Mouse (Mus musculus): Measurements from ENCODE around the gene Coq4. TPM values are rescaled to one million over a fixed set of nuclear protein-coding genes. Genes with fewer than 3 reads are reported as not detected.

Coq4 gene
- polyA plus RNA-seq, 1 experiment from 2014 or later = 50.0 TPM

- H3K9ac ChIP-seq (ENCODE audit: low read length) = peak within 1 kb of the TSS; percentile 25; the same call in 1 of the 2 replicates
Measured at GRCm38 (mm10) chr2:29751497-29751896, 35.8 kb upstream of the Coq4 start, which contains the start of gene Gm13420. Gm13420 (minus strand) TSS chr2:29751685.

GRCm38 (mm10) chr2:29752397-29752796, 34.9 kb upstream of the Coq4 start:
- WGBS = 88% methylated on average over 5 of the region's 5 CpGs
- no peak for ATAC-seq (replicated peaks; ENCODE audit: low FRiP score, low TSS enrichment, low read depth)
- peaks cover 44% of the 10 kb centered on the region for H3K27me3 ChIP-seq (replicated peaks; ENCODE audit: control insufficient read depth, insufficient read depth, low read length)
- no peaks in the 10 kb centered on the region for H3K9me3 ChIP-seq (ENCODE audit: control insufficient read depth, low read length)
- H3K36me3 ChIP-seq (ENCODE audit: control insufficient read depth, insufficient read depth, low read length) = no peaks in the 10 kb centered on the region
- H3K4me2 ChIP-seq (ENCODE audit: low read length) = no peak overlapping the region
- no peak overlapping the region for H3K27ac ChIP-seq (ENCODE audit: low read depth)
- no peak for DNase-seq (ENCODE audit: low spot score)
- no peak overlapping the region for H3K4me3 ChIP-seq (ENCODE audit: low read depth, low read length)
- no peaks in the 10 kb centered on the region for H3K4me1 ChIP-seq (replicated peaks; ENCODE audit: control insufficient read depth, insufficient read depth, low read length)
- H3K9ac ChIP-seq (ENCODE audit: low read length) = no peak overlapping the region

More at GRCm38 (mm10) chr2:29751497-29751896, 35.8 kb upstream of the Coq4 start, which contains the start of gene Gm13420:
- Histone ChIP-seq H3K9me3 (ENCODE audit: control insufficient read depth, low read length) (no peaks in the 10 kb centered on the region), H3K36me3 (ENCODE audit: control insufficient read depth, insufficient read depth, low read length) (no peaks in the 10 kb centered on the region), H3K4me3 (ENCODE audit: low read depth, low read length) (peak within 1 kb of the TSS; percentile 15), H3K4me1 (replicated peaks; ENCODE audit: control insufficient read depth, insufficient read depth, low read length) (0 out of 2 replicates have a peak, but pooled peaks cover 2% of the 10 kb centered on the region), H3K27me3 (replicated peaks; ENCODE audit: control insufficient read depth, insufficient read depth, low read length) (peaks cover 48% of the 10 kb centered on the region), H3K4me2 (ENCODE audit: low read length) (peak within 1 kb of the TSS; percentile 42), H3K27ac (ENCODE audit: low read depth) (peak within 1 kb of the TSS; percentile 52; the same call in 1 of the 2 replicates)
- DNase-seq (ENCODE audit: low spot score) (no peak), ATAC-seq (replicated peaks; ENCODE audit: low FRiP score, low TSS enrichment, low read depth) (peak; percentile 69)
- 6% methylated on average over 28 of the region's 28 CpGs for WGBS

GRCm38 (mm10) chr2:29755693-29756092, 31.6 kb upstream of the Coq4 start:
- Histone ChIP-seq H3K4me1 (replicated peaks; ENCODE audit: control insufficient read depth, insufficient read depth, low read length) (no peaks in the 10 kb centered on the region), H3K9ac (ENCODE audit: low read length) (no peak overlapping the region), H3K36me3 (ENCODE audit: control insufficient read depth, insufficient read depth, low read length) (no peaks in the 10 kb centered on the region), H3K9me3 (ENCODE audit: control insufficient read depth, low read length) (no peaks in the 10 kb centered on the region), H3K27me3 (replicated peaks; ENCODE audit: control insufficient read depth, insufficient read depth, low read length) (peaks cover 20% of the 10 kb centered on the region), H3K4me2 (ENCODE audit: low read length) (no peak overlapping the region), H3K27ac (ENCODE audit: low read depth) (no peak overlapping the region), H3K4me3 (ENCODE audit: low read depth, low read length) (no peak overlapping the region)
- ATAC-seq (replicated peaks; ENCODE audit: low FRiP score, low TSS enrichment, low read depth) (no peak), DNase-seq (ENCODE audit: low spot score) (no peak)

GRCm38 (mm10) chr2:29764831-29765230, 22.5 kb upstream of the Coq4 start:
- WGBS = 0% methylated on average over 1 of the region's 1 CpGs
- no peaks in the 10 kb centered on the region for H3K4me1 ChIP-seq (replicated peaks; ENCODE audit: control insufficient read depth, insufficient read depth, low read length)
- H3K9ac ChIP-seq (ENCODE audit: low read length) = no peak overlapping the region
- no peak overlapping the region for H3K27ac ChIP-seq (ENCODE audit: low read depth)
- H3K27me3 ChIP-seq (replicated peaks; ENCODE audit: control insufficient read depth, insufficient read depth, low read length) = no peaks in the 10 kb centered on the region
- H3K36me3 ChIP-seq (ENCODE audit: control insufficient read depth, insufficient read depth, low read length) = no peaks in the 10 kb centered on the region
- no peak overlapping the region for H3K4me3 ChIP-seq (ENCODE audit: low read depth, low read length)
- DNase-seq (ENCODE audit: low spot score) = peak; percentile 85
- H3K4me2 ChIP-seq (ENCODE audit: low read length) = no peak overlapping the region
- no peak; the same call in 1 of the 2 replicates for ATAC-seq (replicated peaks; ENCODE audit: low FRiP score, low TSS enrichment, low read depth)
- H3K9me3 ChIP-seq (ENCODE audit: control insufficient read depth, low read length) = no peaks in the 10 kb centered on the region

GRCm38 (mm10) chr2:29767976-29768709, 19.1 kb upstream of the Coq4 start:
- 59% methylated on average over 11 of the region's 11 CpGs for WGBS
- Histone ChIP-seq H3K4me1 (replicated peaks; ENCODE audit: control insufficient read depth, insufficient read depth, low read length) (0 out of 2 replicates have a peak, but pooled peaks cover 3% of the 10 kb centered on the region), H3K9ac (ENCODE audit: low read length) (no peak overlapping the region), H3K4me2 (ENCODE audit: low read length) (no peak overlapping the region), H3K4me3 (ENCODE audit: low read depth, low read length) (no peak overlapping the region), H3K27ac (ENCODE audit: low read depth) (peak overlapping the region; percentile 62), H3K27me3 (replicated peaks; ENCODE audit: control insufficient read depth, insufficient read depth, low read length) (no peaks in the 10 kb centered on the region), H3K36me3 (ENCODE audit: control insufficient read depth, insufficient read depth, low read length) (no peaks in the 10 kb centered on the region), H3K9me3 (ENCODE audit: control insufficient read depth, low read length) (no peaks in the 10 kb centered on the region)
- ATAC-seq (replicated peaks; ENCODE audit: low FRiP score, low TSS enrichment, low read depth) (peak; percentile 51; the same call in 1 of the 2 replicates), DNase-seq (ENCODE audit: low spot score) (no peak)

GRCm38 (mm10) chr2:29768901-29769300, 18.4 kb upstream of the Coq4 start:
- no peak for DNase-seq (ENCODE audit: low spot score)
- Histone ChIP-seq H3K4me2 (ENCODE audit: low read length) (no peak overlapping the region), H3K36me3 (ENCODE audit: control insufficient read depth, insufficient read depth, low read length) (no peaks in the 10 kb centered on the region), H3K27me3 (replicated peaks; ENCODE audit: control insufficient read depth, insufficient read depth, low read length) (no peaks in the 10 kb centered on the region), H3K4me1 (replicated peaks; ENCODE audit: control insufficient read depth, insufficient read depth, low read length) (0 out of 2 replicates have a peak, but pooled peaks cover 3% of the 10 kb centered on the region), H3K27ac (ENCODE audit: low read depth) (peak overlapping the region; percentile 47; the same call in 1 of the 2 replicates), H3K9ac (ENCODE audit: low read length) (no peak overlapping the region), H3K9me3 (ENCODE audit: control insufficient read depth, low read length) (no peaks in the 10 kb centered on the region), H3K4me3 (ENCODE audit: low read depth, low read length) (no peak overlapping the region)
- no peak for ATAC-seq (replicated peaks; ENCODE audit: low FRiP score, low TSS enrichment, low read depth)
- WGBS = 55% methylated on average over 9 of the region's 9 CpGs

- Histone ChIP-seq H3K9ac (ENCODE audit: low read length) (no peak overlapping the region), H3K9me3 (ENCODE audit: control insufficient read depth, low read length) (no peaks in the 10 kb centered on the region), H3K27me3 (replicated peaks; ENCODE audit: control insufficient read depth, insufficient read depth, low read length) (no peaks in the 10 kb centered on the region), H3K4me1 (replicated peaks; ENCODE audit: control insufficient read depth, insufficient read depth, low read length) (0 out of 2 replicates have a peak, but pooled peaks cover 3% of the 10 kb centered on the region), H3K4me3 (ENCODE audit: low read depth, low read length) (no peak overlapping the region), H3K27ac (ENCODE audit: low read depth) (no peak overlapping the region), H3K36me3 (ENCODE audit: control insufficient read depth, insufficient read depth, low read length) (no peaks in the 10 kb centered on the region), H3K4me2 (ENCODE audit: low read length) (no peak overlapping the region)
- DNase-seq (ENCODE audit: low spot score) (no peak), ATAC-seq (replicated peaks; ENCODE audit: low FRiP score, low TSS enrichment, low read depth) (no peak)
Measured at GRCm38 (mm10) chr2:29770162-29770561, 17.1 kb upstream of the Coq4 start.

- Histone ChIP-seq H3K4me2 (ENCODE audit: low read length) (no peak overlapping the region), H3K27ac (ENCODE audit: low read depth) (peak overlapping the region; percentile 38), H3K36me3 (ENCODE audit: control insufficient read depth, insufficient read depth, low read length) (peaks cover 8% of the 10 kb centered on the region), H3K27me3 (replicated peaks; ENCODE audit: control insufficient read depth, insufficient read depth, low read length) (no peaks in the 10 kb centered on the region), H3K9ac (ENCODE audit: low read length) (no peak overlapping the region), H3K9me3 (ENCODE audit: control insufficient read depth, low read length) (no peaks in the 10 kb centered on the region), H3K4me3 (ENCODE audit: low read depth, low read length) (no peak overlapping the region), H3K4me1 (replicated peaks; ENCODE audit: control insufficient read depth, insufficient read depth, low read length) (0 out of 2 replicates have a peak, but pooled peaks cover 3% of the 10 kb centered on the region)
- ATAC-seq (replicated peaks; ENCODE audit: low FRiP score, low TSS enrichment, low read depth) = peak; percentile 9
- DNase-seq (ENCODE audit: low spot score) = no peak
- WGBS = 73% methylated on average over 8 of the region's 8 CpGs
Measured at GRCm38 (mm10) chr2:29771611-29772461, 15.5 kb upstream of the Coq4 start.

All from intestine, embryonic 14.5 days (tissue).